Mouse (Mus musculus): ENCODE results near the gene Bnip2. TPM values are rescaled to one million over a fixed set of nuclear protein-coding genes. Genes with fewer than 3 reads are reported as not detected.

The Bnip2 gene
- polyA plus RNA-seq, 1 experiment from 2014 or later = 73.8 TPM

DNA sequence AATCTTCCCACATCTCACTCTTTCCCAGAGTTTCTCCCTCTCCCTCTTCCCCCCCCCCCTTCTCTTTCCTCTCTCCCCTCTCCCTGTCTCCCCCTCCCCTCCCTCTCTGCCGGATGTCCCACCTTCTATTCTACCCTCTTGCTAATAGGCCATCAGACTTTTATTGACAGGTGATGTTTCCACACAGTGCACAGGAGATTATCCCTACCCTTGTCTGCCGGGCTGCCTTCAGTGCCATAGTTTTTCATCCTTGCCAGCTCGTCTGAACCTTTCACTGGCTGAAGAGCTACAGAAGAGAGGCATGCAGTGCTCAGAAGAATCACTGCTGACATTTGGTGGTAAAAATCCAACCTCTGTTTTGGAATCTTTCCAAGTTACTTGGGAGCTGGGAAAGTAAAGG is 64.1 kb downstream of the Bnip2 start:
- 0 out of 2 replicates have a peak, but pooled peaks cover 6% of the 10 kb centered on the region for H3K4me1 ChIP-seq
- H3K36me3 ChIP-seq (replicated peaks) = no peaks in the 10 kb centered on the region
- no peak overlapping the region for H3K4me3 ChIP-seq
- no peak for ATAC-seq (replicated peaks)
- H3K9me3 ChIP-seq = no peaks in the 10 kb centered on the region
- WGBS = 32% methylated on average over 3 of the region's 3 CpGs
- H3K9ac ChIP-seq = no peak overlapping the region
- H3K27me3 ChIP-seq (replicated peaks) = no peaks in the 10 kb centered on the region
- H3K4me2 ChIP-seq = no peak overlapping the region
- H3K27ac ChIP-seq = no peak overlapping the region

Other genes starting within 250 kb of the Bnip2 start
- gene Foxb1, start 228.5 kb upstream of the Bnip2 start, polyA plus RNA-seq (2015; fragmentation: Nextera tagmentation; extraction: Ambion mirVana) = 15.1 and 20.7 TPM in 2 replicates
- 172 and 177 TPM in 2 replicates for gene Gtf2a2, start 23.1 kb downstream of the Bnip2 start, polyA plus RNA-seq (2015; fragmentation: Nextera tagmentation; extraction: Ambion mirVana)
- gene Gcnt3, start 48.6 kb downstream of the Bnip2 start, polyA plus RNA-seq (2015; fragmentation: Nextera tagmentation; extraction: Ambion mirVana) = not detected in 2 replicates
- 8.2 and 8.4 TPM in 2 replicates for gene Fam81a, start 153.1 kb downstream of the Bnip2 start, polyA plus RNA-seq (2015; fragmentation: Nextera tagmentation; extraction: Ambion mirVana)
- gene Myo1e, start 217.9 kb downstream of the Bnip2 start, polyA plus RNA-seq (2015; fragmentation: Nextera tagmentation; extraction: Ambion mirVana) = 5.3 and 6.1 TPM in 2 replicates

Measured in midbrain, embryonic 15.5 days (tissue).